Mouse (Mus musculus): ENCODE measurements at regions not wholly inside any gene's neighbourhood (a gene's known extent, or its start where the extent isn't known, plus 50 kb on each side); places are given as distances from the start of the nearest gene placed in this dataset.

DNA sequence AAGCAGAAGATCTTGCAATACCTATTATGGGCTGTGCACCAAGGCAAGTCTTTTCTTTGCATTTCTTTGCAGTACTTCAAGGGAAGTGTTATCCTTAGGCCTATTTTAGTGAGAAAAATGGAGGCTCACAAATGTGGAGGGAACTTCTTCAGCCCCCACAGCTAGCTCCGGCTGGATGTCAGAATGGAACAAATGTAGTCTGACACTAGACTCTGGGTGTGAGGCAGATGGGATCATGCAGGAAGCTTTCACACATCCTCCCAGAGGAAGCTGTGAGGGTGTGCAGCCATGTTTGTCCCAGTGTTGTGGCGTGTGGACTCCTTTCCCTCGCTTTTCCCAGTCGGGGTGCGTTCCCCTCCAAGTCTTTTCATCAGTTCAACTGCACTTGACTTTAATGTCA, 268.0 kb downstream of the Gm11011 start:
- no peak for TF ChIP-seq CTCF (IDR thresholded peaks at IDR 0.05; ENCODE audit: extremely low read depth, insufficient read length, insufficient replicate concordance, low read depth, low read length)
- no peak for TF ChIP-seq POLR2A (IDR thresholded peaks at IDR 0.05; ENCODE audit: low read depth, low read length)

All from small intestine, adult 2 months (tissue).